In genomic region chr4:4828131-4828530, GRCm38 (mm10) we compare ENCODE assay signal across 17 mouse cellular contexts.
"Had no signal": no experiment of that assay in that cellular context is flagged by ENCODE, and none has a peak within 500 bp of the region (broad histone marks: within the 10 kb centered on the region; RNA-seq: fewer than 3 reads in every experiment).

No protein-coding gene starts in this region.

- H3K27ac ChIP-seq: liver, embryonic 14.5 days; midbrain, embryonic 10.5 days; midbrain, embryonic 13.5 days; neural tube, embryonic 12.5 days had no signal

- H3K4me3 ChIP-seq: midbrain, embryonic 10.5 days; midbrain, embryonic 13.5 days; myocyte; neural tube, embryonic 12.5 days had no signal

- H3K9ac ChIP-seq: liver, embryonic 14.5 days; lung, embryonic 14.5 days; midbrain, embryonic 13.5 days; neural tube, embryonic 12.5 days had no signal

- H3K9me3 ChIP-seq: midbrain, embryonic 10.5 days; midbrain, embryonic 13.5 days; neural tube, embryonic 12.5 days had no signal

- ATAC-seq: midbrain, embryonic 13.5 days had no signal

- H3K4me1 ChIP-seq: midbrain, embryonic 10.5 days; midbrain, embryonic 13.5 days; neural tube, embryonic 12.5 days had no signal

- H3K36me3 ChIP-seq: midbrain, embryonic 10.5 days; midbrain, embryonic 13.5 days; neural tube, embryonic 12.5 days had no signal

- DNase-seq: lung, adult 18-20 months; lung, embryonic 14.5 days; lung, postnatal 10 days; lung, postnatal 4 days; retina, postnatal 1 day; right cerebral cortex, adult 18-20 months; right cerebral cortex, postnatal 25 days; right cerebral cortex, postnatal 4 days; spleen, adult 18-20 months; thymus, adult 18-20 months; thymus, postnatal 14 days; thymus, postnatal 36 days had no signal

- H3K27me3 ChIP-seq: midbrain, embryonic 13.5 days; neural tube, embryonic 12.5 days had no signal

- H3K4me2 ChIP-seq: lung, embryonic 14.5 days; midbrain, embryonic 13.5 days; neural tube, embryonic 12.5 days had no signal
